Mouse (Mus musculus): Measurements from ENCODE around the gene Sart1.

DNA sequence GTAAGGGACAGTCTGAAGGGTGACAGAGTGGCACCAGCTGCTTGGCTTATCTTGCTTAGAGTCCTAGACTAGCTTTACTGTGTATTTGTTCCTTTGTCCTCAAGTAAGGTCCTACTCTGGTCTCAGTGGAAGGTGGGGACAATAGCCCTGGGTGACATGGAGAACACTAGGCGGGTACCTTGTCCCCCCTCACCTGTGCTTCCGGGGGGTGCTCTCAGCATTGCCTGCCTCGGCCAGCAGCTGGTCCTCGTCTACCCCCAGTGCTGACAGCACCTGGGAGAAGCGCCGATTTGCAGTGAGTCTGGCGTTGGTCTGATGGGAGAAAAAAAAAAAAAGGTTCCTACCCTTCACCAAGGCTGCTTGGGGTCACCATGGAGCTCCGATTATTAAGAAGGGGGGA lies 1.9 kb upstream of the Sart1 start:
- TF ChIP-seq TCF12 (IDR thresholded peaks at IDR 0.05; ENCODE audit: low read depth, low read length), result no peak
- no peak for TF ChIP-seq MEF2A (IDR thresholded peaks at IDR 0.05; ENCODE audit: borderline replicate concordance, low read depth, low read length)
- TF ChIP-seq NRF1 (IDR thresholded peaks at IDR 0.05; ENCODE audit: low read depth, low read length), result no peak
- TF ChIP-seq CTCF (conservative IDR thresholded peaks at IDR 0.05 in 1 of 2, IDR thresholded peaks at IDR 0.05 in 1 of 2; ENCODE audit: low read depth in 2 of 2, low read length in 2 of 2), result no peak
- TF ChIP-seq EP300 (IDR thresholded peaks at IDR 0.05; ENCODE audit: low read length), result no peak
- TF ChIP-seq RAD21 (IDR thresholded peaks at IDR 0.05; ENCODE audit: low read depth, low read length), result no peak
- no peak for TF ChIP-seq ELF1 (IDR thresholded peaks at IDR 0.05; ENCODE audit: low read depth, low read length)
